Mouse (Mus musculus) small intestine, adult 10 weeks (tissue): Measurements from ENCODE around the gene Ing5. TPM values are rescaled to one million over a fixed set of nuclear protein-coding genes. Genes with fewer than 3 reads are reported as not detected.

Source experiments
- polyA plus RNA-seq: library from polyadenylated mRNA; stranded (reverse); fragments of 350-450 nt; fragmentation: Illumina TruSeq; extraction: RNeasy Lipid Tissue Mini Kit (QIAGEN cat#74804); gene quantifications from one replicate; pipeline ENCODE4 v1.2.3, GENCODE M21; 2014; ENCODE audit warnings: low replicate concordance

Gene Ing5
- 6.6 TPM for polyA plus RNA-seq

GRCm38 (mm10) chr1:93803556-93804507, at the start of gene Ing5:
Gene Ing5 (plus strand): TSS chr1:93803965.

GRCm38 (mm10) chr1:93754573-93755290, 49.0 kb upstream of the Ing5 start, which contains the start of gene Thap4:
Gene Thap4 (minus strand): TSS chr1:93754864.

GRCm38 (mm10) chr1:93801741-93802238, 2.0 kb upstream of the Ing5 start, which contains the start of gene Dtymk:
Gene Dtymk (minus strand): TSS chr1:93801934.

GRCm38 (mm10) chr1:93824609-93825008, 20.8 kb downstream of the Ing5 start, which contains the start of gene D2hgdh:
Gene D2hgdh (plus strand): TSS chr1:93824909.

GRCm38 (mm10) chr1:93861048-93861447, 57.3 kb downstream of the Ing5 start, which contains the start of gene Gal3st2:
Gene Gal3st2 (plus strand): TSS chr1:93861306.

Other genes starting within 250 kb of the Ing5 start
- gene Stk25, start 145.3 kb upstream of the Ing5 start, polyA plus RNA-seq, result 26.4 TPM
- gene Bok, start 118.3 kb upstream of the Ing5 start, polyA plus RNA-seq, result 0.78 TPM
- gene Atg4b, start 52.5 kb upstream of the Ing5 start, polyA plus RNA-seq, result 40.0 TPM
- gene Thap4, start 49.1 kb upstream of the Ing5 start, polyA plus RNA-seq, result 10.1 TPM
- 31.5 TPM for gene Dtymk, start 2.0 kb upstream of the Ing5 start, polyA plus RNA-seq
- 18.9 TPM for gene D2hgdh, start 20.9 kb downstream of the Ing5 start, polyA plus RNA-seq
- 140 TPM for gene Gal3st2, start 57.3 kb downstream of the Ing5 start, polyA plus RNA-seq
- gene Gal3st2b, start 114.3 kb downstream of the Ing5 start, polyA plus RNA-seq, result 30.6 TPM
- gene Gal3st2c, start 186.5 kb downstream of the Ing5 start, polyA plus RNA-seq, result 0.56 TPM
- gene Neu4, start 216.5 kb downstream of the Ing5 start, polyA plus RNA-seq, result not detected
- not detected for gene Pdcd1, start 248.6 kb downstream of the Ing5 start, polyA plus RNA-seq